Mouse (Mus musculus) regulatory T cell (primary cell): ENCODE data around the gene Txndc8.

Source experiments
- in situ Hi-C: fragments of 300-600 bp; cut with MboI, MseI; formaldehyde crosslinking; loops from one replicate; pipeline ENCODE4 v1.15.1; 2025; ENCODE audit warnings: high pct_unique_total_duplicates

The Txndc8 gene

GRCm38 (mm10) chr4:58009024-58009423 is at the start of gene Txndc8:
Gene Txndc8, minus strand, starts transcription at chr4:58009124.
- in situ Hi-C loops, result no loop called here

- in situ Hi-C loops, result no loop called here
Observed at GRCm38 (mm10) chr4:58055653-58056052, 46.7 kb upstream of the Txndc8 start.

DNA sequence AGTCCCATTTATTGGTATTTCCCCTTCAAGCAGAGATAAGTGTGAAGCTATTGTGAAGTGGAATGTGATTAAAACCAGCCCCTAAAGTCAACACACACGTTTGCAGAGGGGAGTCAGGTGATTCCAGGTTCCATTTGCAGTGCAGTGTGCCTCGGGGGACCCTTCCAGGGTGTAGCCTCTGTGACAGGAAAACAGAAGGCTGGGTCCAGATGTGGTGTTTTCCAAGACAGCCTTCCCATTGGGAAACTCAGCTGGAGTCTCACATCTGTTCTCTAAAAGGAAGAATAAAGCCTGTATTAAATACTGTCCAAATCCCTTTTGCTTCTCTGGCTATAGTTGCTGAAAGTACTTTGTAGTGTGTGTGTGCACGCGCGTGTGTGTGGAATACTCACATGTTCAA is 45.5 kb upstream of the Txndc8 start:
- in situ Hi-C loops, result no loop called here

- in situ Hi-C loops, result no loop called here
Observed at GRCm38 (mm10) chr4:58050746-58051145, 41.8 kb upstream of the Txndc8 start.

- in situ Hi-C loops, result no loop called here
Observed at GRCm38 (mm10) chr4:58050276-58050675, 41.4 kb upstream of the Txndc8 start.

- in situ Hi-C loops, result no loop called here
Observed at GRCm38 (mm10) chr4:58044833-58045232, 35.9 kb upstream of the Txndc8 start.

- in situ Hi-C loops, result no loop called here
Observed at GRCm38 (mm10) chr4:58044356-58044755, 35.4 kb upstream of the Txndc8 start.

DNA sequence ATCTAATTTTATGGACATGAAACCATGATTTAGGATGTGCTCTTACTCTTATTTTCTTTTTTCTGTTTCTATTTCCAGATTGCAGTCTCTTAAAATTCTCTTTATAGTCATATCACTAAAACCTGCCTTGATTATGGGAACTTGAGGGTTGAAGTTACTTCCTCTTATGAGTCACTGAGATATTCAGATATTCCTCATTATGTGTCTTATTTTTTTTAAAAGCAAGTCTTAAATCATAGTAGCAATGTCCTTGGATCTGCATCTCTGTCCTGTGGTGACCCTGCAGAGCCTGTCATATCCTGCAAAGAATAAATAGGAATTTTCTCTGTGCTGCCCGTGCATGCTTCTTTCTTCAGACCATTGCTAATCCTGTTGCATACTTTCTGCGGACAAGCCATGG is 31.2 kb upstream of the Txndc8 start:
- in situ Hi-C loops, result no loop called here

DNA sequence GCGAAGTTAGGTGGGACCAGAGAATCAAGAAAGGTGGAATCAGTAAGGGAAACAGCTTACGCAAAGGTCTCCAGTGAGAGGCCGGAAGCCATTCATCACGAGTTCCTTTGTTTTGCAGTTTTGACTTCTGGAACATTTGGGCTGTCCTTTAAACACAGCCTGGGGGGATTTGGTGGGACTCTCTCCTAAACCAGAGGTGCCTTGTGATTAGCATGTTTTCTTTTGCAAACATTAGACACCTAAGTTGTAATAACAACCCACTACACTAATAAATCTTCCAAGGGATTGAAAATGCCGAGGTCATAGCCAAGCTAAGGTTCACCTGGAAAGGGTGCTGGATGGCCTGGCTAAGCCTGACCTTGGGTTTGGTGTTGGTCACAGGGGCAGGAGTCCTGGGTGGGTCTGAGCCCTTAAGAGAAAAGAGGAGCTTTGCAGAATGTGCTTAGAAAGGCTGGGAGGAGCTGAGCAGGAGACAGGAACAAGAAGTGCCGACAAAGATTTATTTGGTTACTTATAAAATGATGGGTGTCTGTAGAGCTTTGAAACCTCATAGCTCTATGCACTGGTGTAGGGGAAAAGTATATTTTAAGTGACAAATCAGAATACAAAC is 28.3 kb upstream of the Txndc8 start:
- in situ Hi-C loops, result loop anchor here (10.0 kb wide), 1 partner anchor 678 kb away; no protein-coding TSS in a partner anchor

- in situ Hi-C loops, result loop anchor here (10.0 kb wide), 1 partner anchor 680 kb away; no protein-coding TSS in a partner anchor
Observed at GRCm38 (mm10) chr4:58034663-58035062, 25.7 kb upstream of the Txndc8 start.

- in situ Hi-C loops, result loop anchor here (10.0 kb wide), 1 partner anchor 682 kb away; no protein-coding TSS in a partner anchor
Observed at GRCm38 (mm10) chr4:58032714-58033113, 23.8 kb upstream of the Txndc8 start.

DNA sequence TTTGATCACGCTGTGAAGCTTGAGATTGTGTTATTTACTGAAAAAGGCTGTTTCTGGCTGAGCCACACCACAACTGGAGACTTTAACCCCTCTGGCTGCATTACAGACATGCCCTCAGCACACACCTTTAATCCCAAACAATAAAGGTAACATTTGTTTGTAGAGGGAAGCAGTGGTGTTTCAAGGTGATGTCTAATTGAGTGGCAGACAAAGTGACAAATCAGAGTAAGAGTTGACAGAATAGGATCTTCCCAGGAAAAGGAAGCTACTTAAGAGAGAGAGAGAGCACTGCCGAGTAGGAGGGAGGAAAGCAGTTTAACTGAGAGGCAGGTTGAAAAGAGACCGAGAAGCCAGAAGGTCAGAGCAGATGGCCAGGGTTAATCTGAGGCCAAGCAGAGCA is 5.4 kb downstream of the Txndc8 start:
- in situ Hi-C loops, result no loop called here

- in situ Hi-C loops, result no loop called here
Observed at GRCm38 (mm10) chr4:57991425-57991824, 17.5 kb downstream of the Txndc8 start.

GRCm38 (mm10) chr4:57974400-57975117 is 34.4 kb downstream of the Txndc8 start:
- in situ Hi-C loops, result no loop called here

DNA sequence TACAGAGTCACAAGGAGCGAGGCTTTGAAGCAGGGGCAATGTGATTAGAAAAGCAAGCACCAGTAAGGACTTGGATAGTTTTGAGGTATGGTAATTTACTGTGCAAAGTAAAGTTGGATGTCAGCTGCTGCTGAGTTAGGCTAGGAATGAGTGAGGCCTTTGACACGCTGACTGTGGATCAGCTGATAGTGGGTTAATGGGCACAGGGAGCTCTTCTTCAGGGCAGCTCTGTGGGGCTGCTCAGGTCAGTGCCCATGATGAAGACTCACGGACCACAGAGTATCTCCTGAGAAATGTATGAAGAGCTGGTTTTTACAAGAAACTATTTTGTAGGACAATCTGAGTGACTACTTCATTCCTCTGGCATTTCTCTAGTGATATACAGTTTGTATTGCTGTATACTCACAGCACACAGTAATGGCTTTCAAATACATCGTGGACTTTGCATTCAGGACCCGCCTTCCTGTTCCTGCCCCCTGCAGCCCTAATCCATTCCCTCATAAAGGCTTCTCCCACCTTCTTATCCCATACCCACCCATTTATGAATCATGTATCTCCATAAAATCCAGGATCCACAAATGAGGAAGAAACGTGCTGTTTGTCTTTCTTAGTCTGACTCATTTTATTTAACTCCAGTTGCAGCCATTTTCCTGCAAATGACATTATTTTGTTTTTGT is 35.2 kb downstream of the Txndc8 start:
- in situ Hi-C loops, result no loop called here

DNA sequence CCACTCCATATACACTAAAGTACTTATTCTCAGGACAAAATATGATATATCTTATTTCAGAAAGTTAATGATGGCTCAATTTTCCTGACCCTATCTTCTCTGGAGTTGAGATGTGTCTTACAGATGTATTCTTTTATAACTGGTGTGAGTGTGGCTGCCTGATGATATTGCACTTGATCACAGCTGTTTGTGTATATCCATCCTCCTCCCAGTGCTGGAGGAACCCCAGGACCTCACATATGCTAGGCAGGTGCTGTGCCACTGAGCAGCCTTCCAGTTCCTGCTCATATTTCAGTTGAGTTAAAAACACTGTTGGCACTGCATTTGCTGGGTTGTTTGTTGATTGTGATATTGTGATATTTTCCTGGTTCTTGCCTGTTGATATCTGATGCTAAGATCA is 38.6 kb downstream of the Txndc8 start:
- in situ Hi-C loops, result no loop called here

DNA sequence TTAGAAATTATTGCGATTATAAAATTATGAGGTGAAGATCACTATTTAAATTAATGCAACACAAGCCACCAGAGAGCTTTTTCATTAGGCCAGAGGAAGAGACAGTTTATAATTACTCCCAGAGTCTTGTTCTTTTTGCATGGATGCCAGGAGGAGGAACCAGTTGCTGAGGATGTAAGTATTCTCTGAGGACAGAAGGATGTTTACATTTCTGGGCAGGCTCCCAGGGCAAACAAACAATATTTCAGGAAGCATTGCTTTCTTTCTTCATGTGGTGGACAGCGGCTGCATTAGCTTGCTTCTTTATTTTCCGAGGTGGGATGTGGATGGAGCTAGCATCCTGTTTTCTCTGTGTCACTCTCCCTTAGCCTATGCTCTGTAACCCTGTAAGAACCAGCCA is 41.7 kb downstream of the Txndc8 start:
- in situ Hi-C loops, result no loop called here

- in situ Hi-C loops, result no loop called here
Observed at GRCm38 (mm10) chr4:57965516-57965915, 43.4 kb downstream of the Txndc8 start.

DNA sequence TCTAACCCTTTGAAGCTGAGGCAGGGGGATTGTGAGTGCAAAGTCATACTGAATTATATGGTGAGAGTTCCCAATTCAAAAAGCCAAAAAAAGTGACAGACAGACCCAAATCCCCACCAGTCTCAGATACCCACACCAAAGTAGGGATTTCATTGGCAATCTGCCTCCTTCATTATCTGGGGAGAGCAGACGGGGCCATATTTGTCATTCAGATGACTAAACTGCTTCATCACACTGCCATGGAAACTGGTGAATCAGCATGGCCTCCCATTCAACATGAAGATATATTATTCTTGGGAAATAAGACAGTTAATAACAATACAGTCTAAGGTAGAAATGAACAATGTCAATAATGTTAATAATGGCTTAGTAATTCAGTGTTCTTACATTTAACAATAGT is 44.8 kb downstream of the Txndc8 start:
- in situ Hi-C loops, result loop anchor here (5.0 kb wide), 1 partner anchor 283 kb away; no protein-coding TSS in a partner anchor

- in situ Hi-C loops, result no loop called here
Observed at GRCm38 (mm10) chr4:57959056-57959455, 49.9 kb downstream of the Txndc8 start.

- in situ Hi-C loops, result no loop called here
Observed at GRCm38 (mm10) chr4:57958098-57958497, 50.8 kb downstream of the Txndc8 start.

GRCm38 (mm10) chr4:57957200-57958085 is 51.5 kb downstream of the Txndc8 start:
- in situ Hi-C loops, result no loop called here
